Mouse (Mus musculus) kidney, adult 11 months (tissue): Measurements from ENCODE around the gene Tyw3.
"Not testable (repeated sequence)": the region's sequence is repeated elsewhere in the genome, so short reads cannot be mapped to it uniquely, and the experiment has no call there.

Source experiments
- DNase-seq: peaks from one replicate; pipeline ENCODE4 v3.0.0; 2022

Gene Tyw3

DNA sequence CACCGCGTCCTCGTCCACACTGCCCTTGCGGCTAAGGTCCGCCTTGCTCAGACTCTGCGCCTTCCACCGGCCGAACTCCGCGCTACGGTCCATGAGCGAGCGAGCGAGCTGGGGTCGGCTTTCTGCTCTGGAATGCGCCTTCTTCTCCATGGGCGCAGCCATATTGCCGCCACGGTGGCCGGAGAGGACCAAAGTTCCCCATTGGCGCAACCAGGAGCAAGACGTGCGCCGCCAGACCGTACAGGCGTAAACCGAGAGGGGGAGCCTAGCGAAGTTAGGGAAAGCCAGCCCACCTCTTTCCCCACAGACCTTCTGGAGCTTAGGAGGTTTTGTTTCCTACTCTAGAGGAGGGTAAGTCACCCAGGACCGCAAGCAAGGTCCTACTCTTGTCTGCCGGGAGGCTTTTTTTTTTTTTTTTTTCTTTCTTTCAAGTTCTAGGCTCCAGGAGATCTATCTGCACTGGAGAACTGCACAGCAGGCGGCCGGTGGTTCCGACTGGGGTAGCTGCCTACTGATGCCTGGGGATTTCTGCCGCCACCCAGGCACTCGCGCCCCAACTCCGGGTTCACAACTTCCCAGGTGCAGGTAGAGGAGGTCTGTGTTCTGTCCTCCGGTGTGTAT is at the start of gene Tyw3:
TSS of gene Tyw3 (minus strand) at position 171 of the 621 bp plus-strand sequence.
- DNase-seq, result peak; percentile 94

DNA sequence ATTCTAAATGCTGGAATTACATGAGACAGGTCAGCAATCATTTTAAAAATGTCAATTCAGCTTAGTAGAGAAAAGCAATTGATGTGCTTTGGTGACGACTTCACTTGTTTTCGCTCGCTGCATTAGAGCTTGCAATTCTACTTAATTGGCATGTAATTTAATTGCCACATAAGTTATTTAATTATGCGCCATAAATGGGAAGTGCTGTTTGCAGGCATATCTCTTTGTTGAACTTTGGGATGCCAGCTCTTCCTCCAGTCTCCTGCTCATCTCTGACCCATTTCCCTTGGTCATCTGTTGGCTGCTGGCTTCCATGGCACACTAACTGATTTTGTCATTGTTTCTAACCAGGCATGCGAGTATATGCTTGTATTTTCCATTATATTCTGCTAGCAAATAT is 36.2 kb upstream of the Tyw3 start:
- no peak for DNase-seq

DNA sequence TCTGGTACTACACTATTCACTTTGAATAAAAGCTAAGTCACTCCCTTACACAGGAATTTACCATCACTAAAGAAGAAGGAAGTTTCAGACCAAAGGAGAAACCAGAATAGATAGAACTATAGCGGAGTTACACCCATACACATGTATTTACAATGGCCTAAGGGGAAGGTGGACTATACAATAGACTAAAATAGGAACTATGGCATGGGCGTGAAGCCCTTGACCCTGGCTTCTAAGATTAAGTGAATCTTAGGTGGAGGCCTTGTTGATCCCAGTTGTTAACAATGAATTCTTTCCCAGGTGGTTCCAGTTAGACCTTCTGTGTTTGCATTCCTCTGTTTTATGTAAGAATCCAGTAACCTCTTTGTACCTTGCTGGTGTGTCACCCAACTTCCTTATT is 34.4 kb upstream of the Tyw3 start:
- not testable (repeated sequence) for DNase-seq

DNA sequence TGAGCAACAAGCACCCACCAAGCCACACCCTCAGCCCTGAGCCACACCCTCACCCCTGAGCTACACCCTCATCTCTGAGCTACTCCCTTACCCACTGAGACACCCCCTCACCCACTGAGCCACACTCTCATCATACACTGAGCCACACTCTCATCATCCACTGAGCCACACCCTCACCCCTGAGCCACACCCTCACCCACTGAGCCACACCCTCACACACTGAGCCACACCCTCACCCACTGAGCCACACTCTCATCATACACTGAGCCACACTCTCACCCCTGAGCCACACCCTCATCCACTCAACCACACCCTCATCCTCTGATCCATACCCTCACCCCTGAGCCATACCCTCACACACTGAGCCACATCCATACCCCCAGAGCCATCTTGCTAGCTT is 31.4 kb upstream of the Tyw3 start:
- DNase-seq, result no peak

DNA sequence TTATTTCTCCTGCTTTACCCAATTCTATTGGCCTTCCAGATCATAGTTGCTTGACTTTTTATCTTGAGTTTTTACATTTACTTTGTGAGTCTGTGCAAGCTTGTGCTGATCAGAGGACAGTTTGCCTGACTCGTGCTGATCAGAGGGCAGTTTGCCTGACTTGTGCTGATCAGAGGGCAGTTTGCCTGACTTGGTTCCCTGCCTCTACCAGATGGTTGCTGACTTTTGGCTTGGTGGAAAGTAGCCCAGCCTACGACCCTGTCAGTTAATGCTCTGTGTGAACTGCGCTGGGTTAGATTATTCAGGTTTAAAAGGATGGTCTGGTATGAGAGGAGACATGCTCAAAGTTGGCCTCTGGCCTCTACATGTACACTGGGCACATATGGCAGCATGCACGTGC is 19.2 kb upstream of the Tyw3 start:
- no peak for DNase-seq

DNA sequence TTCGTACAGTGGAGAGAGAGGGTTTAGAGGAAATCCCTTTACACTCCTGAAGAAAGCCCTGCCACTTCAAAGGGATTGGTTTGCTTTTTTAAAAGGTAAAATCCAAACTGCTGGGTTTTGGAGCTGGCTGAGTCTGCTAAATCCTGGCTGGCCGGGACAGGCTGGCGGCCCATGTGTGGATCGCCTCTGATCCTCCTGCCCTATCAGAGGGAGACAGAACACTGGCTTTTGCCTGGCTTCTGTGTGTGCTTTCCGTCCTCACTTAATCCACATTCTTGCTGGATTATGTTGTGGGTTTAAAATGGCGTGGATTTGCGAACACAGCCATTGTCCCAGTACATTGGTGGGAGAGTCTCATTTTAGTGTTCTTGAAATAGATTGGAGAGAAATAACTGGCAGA is 18.4 kb upstream of the Tyw3 start:
- no peak for DNase-seq

DNA sequence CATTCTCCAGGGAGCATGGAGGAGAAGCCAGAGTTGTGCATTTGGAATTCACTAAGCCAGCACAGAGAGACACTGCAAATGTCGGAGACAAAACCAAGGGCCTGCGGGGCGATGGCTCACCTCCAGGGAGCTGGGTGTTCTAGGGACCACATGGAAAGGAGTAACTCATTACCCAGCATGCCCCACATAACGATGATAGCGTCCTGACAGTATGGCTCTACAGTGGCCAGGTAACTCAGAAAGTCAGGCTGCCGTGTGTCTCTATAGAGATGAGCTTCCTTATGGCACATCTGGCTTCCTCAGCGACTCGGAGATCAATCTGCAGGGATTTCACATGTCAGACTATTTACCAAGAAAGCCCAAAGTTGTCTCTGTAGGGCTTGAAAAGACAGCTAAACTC is 17.9 kb upstream of the Tyw3 start:
- no peak for DNase-seq

DNA sequence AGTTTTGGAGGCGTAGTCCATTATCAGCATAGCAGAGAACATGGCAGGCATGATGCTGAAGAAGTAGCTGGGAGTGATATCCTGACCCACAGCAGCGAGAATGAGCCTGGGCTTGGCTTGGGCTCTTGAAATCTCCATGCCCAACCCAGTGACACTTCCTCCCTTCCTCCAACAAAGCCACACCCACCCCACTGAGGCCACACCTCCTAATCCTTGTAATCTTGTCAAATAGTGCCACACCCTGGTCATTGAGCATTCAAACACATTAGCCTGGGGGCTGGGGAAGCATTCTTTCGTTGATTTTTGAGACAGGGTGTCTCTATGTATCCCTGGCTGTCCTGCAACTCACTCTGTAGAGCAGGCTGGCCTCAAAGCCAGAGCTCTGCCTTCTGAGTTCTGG is 15.0 kb upstream of the Tyw3 start:
- no peak for DNase-seq

DNA sequence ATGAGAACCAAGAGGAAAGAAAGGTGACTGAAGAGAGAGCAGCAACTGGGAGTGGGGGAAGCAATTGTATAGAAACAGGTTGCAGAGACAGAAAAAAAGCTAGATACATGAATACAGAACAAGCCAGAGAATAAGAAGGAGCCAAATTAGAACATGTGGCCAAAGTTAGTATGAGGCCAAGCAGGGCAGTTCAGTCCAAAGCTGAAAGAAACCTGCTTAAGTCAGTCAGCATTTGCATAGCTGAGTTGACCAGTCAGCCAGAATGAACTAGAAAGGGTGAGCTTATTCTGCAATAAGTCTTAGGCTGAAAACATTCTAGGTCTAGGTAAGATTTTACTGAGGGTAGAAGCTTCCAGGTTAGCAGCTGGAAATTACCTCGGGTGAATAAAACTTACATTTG is 11.0 kb upstream of the Tyw3 start:
- no peak for DNase-seq

DNA sequence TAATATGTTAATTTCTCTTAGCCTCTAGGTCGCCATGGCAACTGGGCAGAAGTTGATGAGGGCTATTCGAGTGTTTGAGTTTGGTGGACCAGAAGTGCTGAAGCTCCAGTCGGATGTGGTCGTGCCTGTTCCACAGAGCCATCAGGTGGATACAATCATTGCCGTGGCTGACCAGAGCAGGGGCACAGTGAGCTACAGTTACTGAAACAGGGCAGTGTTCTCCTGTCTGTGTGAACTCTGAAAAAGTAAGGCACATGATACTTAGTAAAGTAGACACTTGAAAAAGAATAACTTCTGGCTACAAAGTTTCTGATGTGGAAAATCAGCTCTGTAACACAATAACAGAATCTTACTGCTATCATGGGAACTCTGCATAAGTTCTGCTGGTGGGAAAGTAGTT is 8.0 kb upstream of the Tyw3 start:
- no peak for DNase-seq

DNA sequence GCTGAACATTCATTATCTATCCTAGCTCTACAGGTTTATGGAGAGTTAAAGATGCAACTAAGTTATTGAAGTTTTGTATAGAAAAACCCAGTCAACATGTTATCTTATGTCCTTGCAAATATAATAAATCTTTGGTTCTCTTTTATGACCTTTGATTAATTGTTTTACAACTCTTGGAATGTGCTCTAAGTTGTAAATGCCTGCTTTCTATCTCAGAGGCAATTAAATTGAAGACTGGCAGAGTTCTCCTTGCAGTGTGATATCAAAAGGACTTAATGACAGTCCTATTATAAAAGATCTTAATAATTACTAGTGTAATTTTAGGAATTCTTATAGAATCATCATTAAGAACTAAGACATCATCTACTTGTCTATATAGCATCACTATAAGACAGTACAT is 5.2 kb upstream of the Tyw3 start:
- no peak for DNase-seq

DNA sequence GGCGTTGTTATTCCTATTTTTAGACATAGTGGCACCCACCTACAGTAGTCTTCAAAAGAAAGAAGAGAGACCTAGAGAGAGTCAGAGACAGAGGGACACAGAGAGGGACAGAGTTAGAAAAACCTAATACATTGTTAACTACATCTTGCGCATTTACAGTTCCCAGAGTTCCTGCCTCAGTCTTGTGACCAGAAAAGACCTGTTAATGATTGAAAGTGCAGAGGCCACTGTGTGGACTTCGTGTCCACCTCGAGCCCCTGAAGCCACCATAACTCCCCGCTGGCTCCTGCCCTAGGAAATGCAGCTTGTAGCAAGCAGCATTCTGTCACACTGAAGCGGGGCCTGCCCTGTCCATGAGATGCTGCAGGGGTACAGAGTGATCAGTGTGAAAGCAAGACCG is 657 bp upstream of the Tyw3 start:
- peak; percentile 81 for DNase-seq

DNA sequence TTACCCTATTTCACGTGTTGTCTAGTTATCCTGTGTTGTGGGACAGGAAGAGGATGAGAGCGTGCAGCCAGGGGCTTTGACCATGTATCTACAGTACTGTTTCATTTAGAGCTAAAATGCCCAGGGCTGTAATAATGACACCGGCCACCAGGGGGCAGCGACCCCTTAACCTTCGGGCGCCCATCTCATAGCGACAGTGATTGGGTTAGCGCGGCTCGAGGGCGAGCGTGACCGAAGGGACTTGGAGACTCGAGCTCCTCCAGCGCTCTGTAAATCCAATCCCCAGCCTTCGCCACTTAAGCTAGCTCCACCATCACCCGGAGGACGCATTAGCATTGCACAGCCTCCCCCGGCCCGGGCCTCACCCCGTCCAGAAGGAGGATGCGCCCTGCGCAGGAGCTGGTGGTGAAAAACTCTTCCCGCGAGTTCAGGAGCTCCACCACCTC is 393 bp downstream of the Tyw3 start, which contains the start of gene Cryz:
TSS of gene Cryz (plus strand) at position 224 of the 446 bp plus-strand sequence.
- peak; percentile 91 for DNase-seq

DNA sequence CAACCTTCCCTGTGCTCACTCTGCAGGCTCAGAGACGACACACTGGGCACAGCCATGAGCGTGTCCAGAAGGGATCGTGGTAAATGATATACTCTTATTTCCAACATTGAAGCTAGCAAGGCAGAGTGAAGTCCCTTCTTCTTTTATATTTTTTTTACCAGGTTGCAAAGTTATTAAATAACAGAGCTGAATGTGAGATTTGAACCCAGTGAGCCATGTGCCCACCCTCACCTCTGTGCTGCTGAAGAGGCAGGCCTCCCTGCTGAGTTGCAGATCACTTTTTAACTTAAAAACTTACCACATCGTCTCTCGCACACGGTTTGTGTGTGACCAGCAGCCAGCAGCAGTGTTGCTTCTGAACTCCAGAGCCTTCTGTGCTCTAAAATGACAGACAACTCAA is 2.7 kb downstream of the Tyw3 start:
- peak; percentile 74 for DNase-seq

DNA sequence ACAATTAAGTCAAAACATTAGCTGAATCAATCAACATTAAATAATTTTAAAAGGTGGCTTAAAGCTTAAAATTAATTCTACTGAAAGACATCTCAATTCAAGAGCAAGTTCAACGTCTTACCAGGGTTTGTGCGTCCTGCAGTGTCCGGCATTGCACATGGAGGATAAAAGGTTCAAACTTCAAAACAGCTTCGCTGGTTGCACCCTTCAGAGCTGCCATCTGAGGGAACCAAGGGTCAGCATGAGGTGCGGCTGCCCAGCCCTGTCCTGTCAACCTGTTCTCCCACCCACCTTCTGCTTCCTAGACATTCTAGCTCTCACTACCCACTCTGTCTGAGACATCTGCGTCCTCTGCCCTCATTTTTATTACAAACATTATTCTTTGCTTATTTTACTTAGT is 3.3 kb downstream of the Tyw3 start:
- no peak for DNase-seq

DNA sequence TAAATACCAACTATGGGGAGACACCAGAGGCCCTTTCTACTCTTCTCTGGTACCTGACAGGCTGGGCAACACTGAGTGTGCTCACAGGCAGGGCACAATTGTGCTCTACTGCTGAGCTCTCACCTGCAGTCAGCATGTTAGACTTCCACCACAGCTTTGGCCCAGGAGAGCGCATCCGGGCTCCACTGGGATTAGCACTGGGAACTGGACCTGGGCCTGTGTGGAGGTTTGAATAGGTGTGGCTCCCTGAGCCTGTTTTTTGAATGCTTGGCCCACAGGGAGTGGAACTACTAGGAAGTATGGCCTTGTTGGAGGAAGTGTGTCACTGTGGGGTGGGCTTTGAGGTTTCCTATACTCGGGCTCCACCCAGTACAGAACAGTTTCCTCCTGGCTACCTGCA is 5.3 kb downstream of the Tyw3 start:
- no peak for DNase-seq

DNA sequence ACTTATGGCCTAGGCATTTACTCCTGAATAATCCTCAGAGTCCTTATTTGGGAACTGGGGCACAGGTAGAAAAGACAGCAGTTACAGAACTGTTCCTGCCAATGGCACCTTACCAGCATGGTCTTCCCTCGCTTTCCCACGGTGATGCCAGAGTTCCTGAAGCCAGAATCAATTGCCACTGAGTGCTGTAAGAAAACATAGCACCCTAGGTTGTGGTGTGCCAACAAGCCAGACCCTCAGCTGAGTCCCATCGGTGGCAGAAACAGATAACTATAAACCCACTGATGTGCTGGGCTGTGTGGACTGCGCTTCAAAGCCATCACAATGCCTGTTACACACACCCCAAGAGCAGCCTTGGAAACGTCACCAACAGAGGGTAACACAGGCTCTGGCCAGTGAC is 5.9 kb downstream of the Tyw3 start:
- no peak for DNase-seq

DNA sequence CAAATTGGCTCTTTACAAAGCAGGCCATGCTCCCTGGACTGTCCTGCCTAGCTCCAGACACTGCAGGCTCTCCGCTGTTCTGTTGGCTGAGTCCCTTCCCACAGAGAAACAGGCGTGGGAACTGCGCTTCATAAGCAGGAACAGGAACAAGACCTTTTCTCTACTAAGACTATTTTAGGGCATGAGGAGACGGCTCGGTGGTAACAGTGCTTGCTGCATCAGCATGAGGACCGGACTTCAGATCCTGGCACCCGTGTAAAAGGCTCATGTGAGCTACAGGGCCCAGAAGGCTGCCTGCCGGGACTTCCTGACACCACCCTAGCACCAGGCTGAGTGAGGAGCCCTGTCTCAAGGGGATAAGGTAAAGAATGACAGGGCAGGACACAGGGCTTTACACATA is 12.6 kb downstream of the Tyw3 start:
- DNase-seq, result peak; percentile 51

DNA sequence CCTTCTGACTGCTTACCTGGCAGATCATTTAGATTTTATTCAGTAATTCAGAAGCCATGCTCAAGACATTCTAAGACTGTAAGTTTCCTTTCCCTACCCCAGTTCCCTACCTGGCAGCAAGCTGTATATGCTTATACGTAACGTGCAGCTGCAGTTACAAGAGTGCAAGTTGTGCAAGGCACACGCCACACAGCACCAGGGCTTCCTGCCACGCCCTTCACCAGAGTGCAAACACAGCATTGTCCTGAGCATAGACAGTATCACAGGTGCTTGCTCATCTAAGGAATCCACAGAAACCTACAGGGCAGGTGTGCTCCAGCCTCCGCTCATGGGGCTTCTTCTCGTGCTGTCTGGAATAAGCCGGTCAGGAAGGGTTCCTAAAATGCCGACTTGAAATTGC is 19.0 kb downstream of the Tyw3 start:
- no peak for DNase-seq

DNA sequence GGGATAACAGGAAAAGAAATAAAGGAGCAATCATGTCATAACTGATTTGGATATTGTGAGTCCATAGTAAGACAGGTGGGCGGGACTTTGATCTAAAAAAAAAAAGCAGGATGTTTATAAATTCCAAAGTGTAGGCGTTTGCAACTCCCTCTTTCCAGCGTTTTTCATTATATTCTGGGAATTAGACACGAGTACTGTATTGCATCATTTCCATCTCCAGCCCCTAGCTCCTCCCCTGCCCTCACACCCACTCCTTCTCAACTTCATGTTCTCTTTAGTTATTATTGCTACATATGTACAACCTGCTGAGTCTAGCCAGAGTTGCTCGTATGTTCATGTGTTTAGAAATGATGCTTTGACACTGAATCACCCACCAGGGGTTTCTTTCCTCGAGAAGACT is 23.2 kb downstream of the Tyw3 start:
- no peak for DNase-seq

DNA sequence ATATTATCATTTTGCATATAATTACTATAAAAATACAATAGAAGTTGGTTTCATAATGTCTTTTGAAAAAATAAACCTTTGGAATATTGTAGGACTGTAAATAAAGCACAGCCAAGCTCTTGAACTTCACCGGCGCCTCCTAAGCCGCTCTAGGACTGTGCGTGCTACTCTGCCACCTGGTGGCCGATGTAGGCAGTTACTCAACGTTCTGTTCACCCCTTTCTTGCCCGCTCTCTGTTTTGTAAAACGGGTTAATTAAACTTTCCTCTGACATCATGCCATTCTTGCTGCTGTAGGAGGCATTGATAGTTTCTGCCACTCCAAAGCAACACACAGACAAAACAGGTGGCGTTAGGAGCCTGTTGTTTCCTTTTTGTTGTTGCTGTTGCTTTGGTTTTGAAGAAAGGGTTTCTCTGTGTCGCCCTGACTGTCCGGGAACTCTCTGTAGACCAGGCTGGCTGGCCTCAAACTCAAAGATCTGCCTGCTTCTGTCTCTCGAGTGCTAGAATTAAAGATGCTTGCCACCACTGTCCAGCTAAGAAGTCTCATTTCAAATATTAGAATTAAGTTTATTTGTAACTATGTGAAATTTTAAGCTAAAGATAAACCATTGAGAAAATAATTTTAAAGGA is 24.4 kb downstream of the Tyw3 start:
- peak; percentile 24 for DNase-seq

DNA sequence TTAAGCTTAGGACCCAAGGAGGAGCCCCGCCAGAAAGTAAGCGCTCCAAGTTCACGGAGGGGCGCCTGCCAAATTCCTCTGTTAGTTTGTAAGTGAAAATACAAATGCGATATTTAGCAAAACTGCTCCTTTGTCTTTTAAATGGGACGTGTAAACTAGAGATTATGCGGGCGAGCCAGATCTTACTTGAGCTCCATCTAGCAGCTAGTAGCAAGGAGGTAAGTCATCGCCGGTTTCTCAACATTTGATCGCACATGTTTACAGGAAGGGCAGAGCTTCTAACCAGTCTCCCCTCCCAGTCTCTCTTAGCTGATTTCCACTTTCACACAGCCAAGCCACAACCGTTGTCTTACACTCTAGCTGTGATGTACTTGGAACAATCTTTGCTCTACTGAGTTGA is 26.1 kb downstream of the Tyw3 start:
- no peak for DNase-seq

DNA sequence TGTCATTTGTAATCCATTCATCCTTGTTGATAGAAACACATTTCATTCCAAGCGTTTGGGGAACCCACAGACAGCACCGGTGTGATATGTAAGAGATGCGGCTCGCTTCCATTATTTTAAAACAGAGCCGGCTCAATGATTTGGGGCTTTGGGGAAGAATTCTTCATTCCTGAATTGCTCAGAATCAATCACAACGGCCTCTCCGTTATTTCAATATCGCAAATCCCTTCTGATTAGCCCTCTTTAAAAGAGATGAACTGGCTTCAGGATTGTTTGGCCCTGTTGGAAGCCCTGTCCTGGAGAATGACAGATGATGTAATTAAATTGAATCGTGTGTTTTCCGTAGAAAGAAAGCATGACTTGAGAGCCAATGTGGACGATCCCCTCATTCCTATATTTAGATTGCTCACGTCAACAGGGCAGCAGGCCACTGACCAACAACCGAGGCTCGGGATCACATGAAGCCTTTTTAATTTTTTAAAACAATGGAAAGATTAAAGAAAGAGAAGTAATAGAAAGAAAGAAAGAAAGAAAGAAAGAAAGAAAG is 26.8 kb downstream of the Tyw3 start:
- no peak for DNase-seq

DNA sequence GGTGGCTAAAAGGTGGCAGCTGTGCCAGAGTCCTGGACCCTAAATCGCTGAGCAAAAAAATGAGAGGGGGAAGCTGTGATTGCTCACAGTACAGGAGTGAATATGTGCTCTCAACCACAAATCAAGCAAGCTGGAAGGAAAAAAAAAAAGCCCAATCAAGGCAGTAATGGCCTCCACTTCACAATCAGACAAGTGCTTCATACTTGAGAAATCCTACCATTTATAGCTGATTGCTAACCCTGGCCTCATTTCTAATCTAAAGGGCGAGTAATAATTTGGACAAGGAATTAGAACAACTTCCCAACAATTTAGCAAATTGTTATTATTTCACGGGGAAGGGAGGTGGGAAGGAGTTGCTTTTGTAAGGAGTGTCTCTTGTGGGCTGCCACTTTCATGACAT is 31.5 kb downstream of the Tyw3 start:
- no peak for DNase-seq

DNA sequence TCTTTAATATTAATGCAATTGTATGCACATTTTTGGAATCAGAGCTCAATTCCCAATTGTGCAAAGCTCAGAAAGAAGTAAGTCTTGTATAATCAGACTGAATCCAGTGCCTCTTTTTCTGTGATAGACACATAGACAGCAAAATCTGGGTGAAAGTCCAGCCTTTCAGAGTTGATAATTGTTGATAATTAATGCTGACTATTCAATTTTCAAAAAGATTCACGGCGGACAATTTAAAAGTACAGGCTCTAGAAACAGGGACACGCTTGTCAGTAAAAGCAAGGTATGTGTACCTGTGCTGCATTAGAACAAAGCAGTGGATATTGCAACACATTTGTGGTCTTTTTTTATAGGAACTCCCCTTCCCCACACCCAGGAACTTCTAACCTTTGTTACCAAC is 34.7 kb downstream of the Tyw3 start:
- no peak for DNase-seq
